Mouse (Mus musculus) embryonic stem cell, embryonic (primary cell): ENCODE data around the gene Nfam1.

Experiments
- CTCF ChIA-PET, 4 experiments: fragments of 300-600 bp in 2 of 4; fragments of 350-600 bp in 2 of 4; sonication (Branson Sonifier 250); formaldehyde crosslinking; loops; one replicate each; lab custom pipeline; 2022; ENCODE audit warnings: inconsistent platforms in 2 of 4; lab: Charles Lee
- POLR2A ChIA-PET, 4 experiments: fragments of 300-600 bp in 2 of 4; fragments of 350-600 bp in 2 of 4; sonication (Branson Sonifier 250); formaldehyde crosslinking; loops; one replicate each; lab custom pipeline; 2022; ENCODE audit warnings: antibody characterized with exemption in 4 of 4, inconsistent platforms in 1 of 4; lab: Charles Lee

Nfam1 gene

GRCm38 (mm10) chr15:82987014-82987731, 45.9 kb downstream of the Nfam1 start:
- ChIA-PET CTCF (interaction anchor here in 3 of 4 experiments (0.6 to 1.2 kb wide), 10 partner anchors 11 to 1444 kb away, joined by 3 to 5 read pairs (median 3); partner anchors contain the start of gene Ndufa6 (in 1 of the 3)), POLR2A (interaction anchor here (0.5 to 2.3 kb wide), 32 partner anchors 10 to 228 kb away, joined by 3 to 13 read pairs (median 4); partner anchors contain the start of gene Poldip3 (in 2 of the 4))

- POLR2A ChIA-PET: interaction anchor here in 3 of 4 experiments (0.7 to 1.6 kb wide), 16 partner anchors 9 to 1192 kb away, joined by 3 to 11 read pairs (median 4); partner anchors contain the start of gene Poldip3 (in 2 of the 3)
- CTCF ChIA-PET: interaction anchor here in 1 of 4 experiments (0.7 kb wide), 1 partner anchor 433 kb away, joined by 3 read pairs; no protein-coding TSS in a partner anchor
These were observed 48.5 kb downstream of the Nfam1 start for GRCm38 (mm10) chr15:82984574-82984973.

GRCm38 (mm10) chr15:82984097-82984496, 49.0 kb downstream of the Nfam1 start:
- CTCF ChIA-PET: interaction anchor here in 2 of 4 experiments (0.7 to 1.3 kb wide), 5 partner anchors 15 to 433 kb away, joined by 3 to 4 read pairs (median 3); no protein-coding TSS in a partner anchor
- POLR2A ChIA-PET: interaction anchor here in 3 of 4 experiments (0.6 to 1.6 kb wide), 22 partner anchors 10 to 1192 kb away, joined by 3 to 11 read pairs (median 3); partner anchors contain the start of gene Poldip3 (in 2 of the 3)

GRCm38 (mm10) chr15:82983416-82984026, 49.6 kb downstream of the Nfam1 start:
- ChIA-PET CTCF (interaction anchor here in 3 of 4 experiments (0.6 to 1.3 kb wide), 8 partner anchors 8 to 1086 kb away, joined by 3 to 7 read pairs (median 3); no protein-coding TSS in a partner anchor), POLR2A (interaction anchor here in 3 of 4 experiments (0.6 to 1.5 kb wide), 19 partner anchors 9 to 1191 kb away, joined by 3 to 11 read pairs (median 4); partner anchors contain the start of gene Poldip3 (in 2 of the 3))

- CTCF ChIA-PET: interaction anchor here in 3 of 4 experiments (0.6 to 1.3 kb wide), 6 partner anchors 9 to 1087 kb away, joined by 3 to 7 read pairs (median 4); no protein-coding TSS in a partner anchor
- POLR2A ChIA-PET: interaction anchor here in 3 of 4 experiments (0.6 to 1.3 kb wide), 10 partner anchors 37 to 427 kb away, joined by 3 to 11 read pairs (median 4); partner anchors contain the start of gene Poldip3 (in 2 of the 3)
These were observed 50.2 kb downstream of the Nfam1 start for GRCm38 (mm10) chr15:82982724-82983415.

GRCm38 (mm10) chr15:82981676-82982520, 51.2 kb downstream of the Nfam1 start:
- ChIA-PET CTCF (no interaction called here), POLR2A (interaction anchor here in 3 of 4 experiments (0.7 to 2.6 kb wide), 8 partner anchors 14 to 483 kb away, joined by 3 to 11 read pairs (median 4); no protein-coding TSS in a partner anchor)

- ChIA-PET CTCF (interaction anchor here in 1 of 4 experiments (0.6 kb wide), 1 partner anchor 15 kb away, joined by 4 read pairs; no protein-coding TSS in a partner anchor), POLR2A (interaction anchor here in 2 of 4 experiments (0.5 to 2.6 kb wide), 2 partner anchors 10 to 11 kb away, joined by 4 to 7 read pairs; no protein-coding TSS in a partner anchor)
These were observed 53.6 kb downstream of the Nfam1 start for GRCm38 (mm10) chr15:82979531-82979930.

GRCm38 (mm10) chr15:82974471-82974870, 58.6 kb downstream of the Nfam1 start:
- CTCF ChIA-PET: interaction anchor here in 1 of 4 experiments (1.4 kb wide), 1 partner anchor 169 kb away, joined by 3 read pairs; no protein-coding TSS in a partner anchor
- POLR2A ChIA-PET: interaction anchor here in 2 of 4 experiments (0.6 to 0.8 kb wide), 2 partner anchors 10 to 12 kb away, joined by 4 to 9 read pairs; no protein-coding TSS in a partner anchor

GRCm38 (mm10) chr15:82969206-82969721, 63.8 kb downstream of the Nfam1 start:
- ChIA-PET CTCF (interaction anchor here in 2 of 4 experiments (1.1 to 1.2 kb wide), 2 partner anchors 14 to 44 kb away, joined by 3 read pairs; no protein-coding TSS in a partner anchor), POLR2A (interaction anchor here (0.7 to 2.3 kb wide), 13 partner anchors 10 to 1010 kb away, joined by 3 to 12 read pairs (median 4); partner anchors contain the start of genes Tcf20 (in 2 of the 4) and Poldip3 (in 1 of the 4))

GRCm38 (mm10) chr15:82968449-82968848, 64.7 kb downstream of the Nfam1 start:
- ChIA-PET POLR2A (interaction anchor here (0.6 to 2.3 kb wide), 24 partner anchors 9 to 800 kb away, joined by 3 to 12 read pairs (median 3); partner anchors contain the start of genes Tcf20 (in 3 of the 4) and Poldip3 (in 2 of the 4)), CTCF (interaction anchor here in 3 of 4 experiments (0.8 to 1.2 kb wide), 3 partner anchors 15 to 717 kb away, joined by 3 read pairs; partner anchors contain the start of gene 1500009C09Rik (in 1 of the 3))

- CTCF ChIA-PET: interaction anchor here in 2 of 4 experiments (0.8 to 1.2 kb wide), 2 partner anchors 42 to 716 kb away, joined by 3 read pairs; partner anchors contain the start of gene 1500009C09Rik (in 1 of the 2)
- POLR2A ChIA-PET: interaction anchor here (0.6 to 2.3 kb wide), 22 partner anchors 9 to 800 kb away, joined by 3 to 12 read pairs (median 4); partner anchors contain the start of genes Tcf20 (in 3 of the 4) and Poldip3 (in 2 of the 4)
These were observed 65.2 kb downstream of the Nfam1 start for GRCm38 (mm10) chr15:82967947-82968346.

GRCm38 (mm10) chr15:82964266-82964825, 68.8 kb downstream of the Nfam1 start:
- CTCF ChIA-PET: no interaction called here
- POLR2A ChIA-PET: interaction anchor here in 3 of 4 experiments (0.6 to 1.5 kb wide), 6 partner anchors 48 to 738 kb away, joined by 3 to 5 read pairs (median 4); no protein-coding TSS in a partner anchor

- ChIA-PET POLR2A (interaction anchor here in 2 of 4 experiments (0.6 to 1.5 kb wide), 5 partner anchors 49 to 737 kb away, joined by 3 to 5 read pairs (median 4); no protein-coding TSS in a partner anchor), CTCF (no interaction called here)
These were observed 69.5 kb downstream of the Nfam1 start for GRCm38 (mm10) chr15:82963556-82964156.

GRCm38 (mm10) chr15:82963090-82963489, 70.0 kb downstream of the Nfam1 start:
- ChIA-PET POLR2A (interaction anchor here in 1 of 4 experiments (0.6 kb wide), 1 partner anchor 57 kb away, joined by 3 read pairs; no protein-coding TSS in a partner anchor), CTCF (interaction anchor here in 1 of 4 experiments (1.3 kb wide), 1 partner anchor 40 kb away, joined by 3 read pairs; no protein-coding TSS in a partner anchor)

GRCm38 (mm10) chr15:82962536-82962935, 70.6 kb downstream of the Nfam1 start:
- ChIA-PET CTCF (interaction anchor here in 1 of 4 experiments (1.3 kb wide), 1 partner anchor 40 kb away, joined by 3 read pairs; no protein-coding TSS in a partner anchor), POLR2A (interaction anchor here in 1 of 4 experiments (0.6 to 1.1 kb wide), 3 partner anchors 25 to 67 kb away, joined by 3 read pairs; no protein-coding TSS in a partner anchor)
